Mouse (Mus musculus) ES-E14 (cell line): ENCODE measurements around the gene Stag2. TPM values are rescaled to one million over a fixed set of nuclear protein-coding genes. Genes with fewer than 3 reads are reported as not detected.

ENCODE experiments used
- DNase-seq: peaks from one replicate; pipeline ENCODE4 v3.0.0-alpha.2; 2013; ENCODE audit warnings: low read depth, low spot score
- H3K27ac ChIP-seq: 2 replicates; pipeline ENCODE4 v1.5.1; 2012; ENCODE audit warnings: low read depth, mild to moderate bottlenecking, low read length, moderate library complexity, mixed read lengths; ENCODE audit not compliant: poor library complexity, insufficient read depth, severe bottlenecking
- H3K36me3 ChIP-seq: 2 replicates; pipeline ENCODE4 v1.6.1; 2012; ENCODE audit warnings: mild to moderate bottlenecking, low read length, moderate library complexity, mixed read lengths; ENCODE audit not compliant: control insufficient read depth, poor library complexity, insufficient read depth, severe bottlenecking
- H3K4me1 ChIP-seq, 2 experiments: fragments of 150-350 bp in 1 of 2; sonication (generic) in 1 of 2; 2 replicates each; pipeline ENCODE4 v1.6.1; 2012; ENCODE audit warnings: low read length in 2 of 2, mild to moderate bottlenecking in 1 of 2, mixed read lengths in 1 of 2; ENCODE audit not compliant: control insufficient read depth in 2 of 2, insufficient read depth in 2 of 2, poor library complexity in 1 of 2
- H3K4me3 ChIP-seq, 2 experiments: fragments of 150-350 bp in 1 of 2; sonication (generic) in 1 of 2; 2 replicates each; pipeline ENCODE4 v1.5.1; 2012; ENCODE audit warnings: low read length in 2 of 2, low read depth in 1 of 2, mild to moderate bottlenecking in 1 of 2, mixed read lengths in 1 of 2; ENCODE audit not compliant: insufficient read depth in 1 of 2, poor library complexity in 1 of 2, severe bottlenecking in 1 of 2
- H3K9ac ChIP-seq: 2 replicates; pipeline ENCODE4 v1.6.1; 2012; ENCODE audit warnings: low read depth, mild to moderate bottlenecking, low read length, mixed read lengths; ENCODE audit not compliant: poor library complexity, insufficient read depth, severe bottlenecking
- H3K9me3 ChIP-seq: fragments of 150-350 bp; sonication (generic); 2 replicates; pipeline ENCODE4 v1.6.1; 2012; ENCODE audit warnings: low read depth, mild to moderate bottlenecking, low read length; ENCODE audit not compliant: control insufficient read depth, insufficient read depth
- CHD2 ChIP-seq: IDR thresholded peaks from 2 replicates; pipeline ENCODE4 v1.6.1; 2014; ENCODE audit warnings: mild to moderate bottlenecking, low read depth, low read length, inconsistent platforms
- HCFC1 ChIP-seq: IDR thresholded peaks from 2 replicates; pipeline ENCODE4 v1.6.1; 2012; ENCODE audit warnings: low read length, inconsistent platforms, borderline replicate concordance; ENCODE audit not compliant: insufficient read depth
- MAFK ChIP-seq: IDR thresholded peaks from 2 replicates; pipeline ENCODE4 v1.6.1; 2014; ENCODE audit warnings: mild to moderate bottlenecking, low read depth, low read length, inconsistent platforms; ENCODE audit not compliant: insufficient read depth
- ZC3H11A ChIP-seq: IDR thresholded peaks from 2 replicates; pipeline ENCODE4 v1.6.1; 2012; ENCODE audit warnings: low read depth, mild to moderate bottlenecking, inconsistent platforms, low read length, borderline replicate concordance
- ZNF384 ChIP-seq: IDR thresholded peaks from 2 replicates; pipeline ENCODE4 v1.6.1; 2012; ENCODE audit warnings: low read depth, low read length, inconsistent platforms
- in situ Hi-C, 2 experiments: fragments of 600-800 bp; cut with MboI; formaldehyde crosslinking; loops; one replicate each; pipeline ENCODE4 v1.15.1; 2025; ENCODE audit warnings: low sequenced_read_pairs in 2 of 2, inconsistent platforms in 1 of 2; ENCODE audit not compliant: unreplicated experiment in 2 of 2
- total RNA-seq: library from RNA; depleted of rRNA; stranded (reverse); fragments of 300-350 nt; gene quantifications from 2 replicates; pipeline ENCODE4 v1.2.3, GENCODE M21; 2012

Stag2 gene
- total RNA-seq, 1 experiment, result 35.8 TPM

DNA sequence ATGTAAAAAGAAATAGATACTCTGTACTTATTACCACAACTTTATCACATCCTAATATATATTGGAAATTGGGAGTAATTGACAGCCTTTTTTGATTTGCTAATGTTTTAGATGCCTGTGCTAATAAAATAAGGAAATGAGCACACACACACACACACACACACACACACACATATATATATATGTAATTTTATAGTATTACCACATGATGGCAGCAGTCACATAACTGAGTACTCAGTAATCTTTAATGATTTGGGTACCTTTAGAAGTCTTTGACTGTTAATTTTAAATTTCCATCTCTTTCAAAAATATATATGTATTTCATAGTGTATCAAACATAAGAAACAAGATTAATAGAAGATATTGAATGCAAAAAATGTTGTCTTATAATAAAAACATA lies 123.6 kb downstream of the Stag2 start:
- no peak for DNase-seq
- Histone ChIP-seq H3K27ac (no peak overlapping the region), H3K9me3 (no peaks in the 10 kb centered on the region), H3K9ac (no peak overlapping the region), H3K4me1 (no peaks in the 10 kb centered on the region), H3K4me3 (no peak overlapping the region), H3K36me3 (no peaks in the 10 kb centered on the region)
- in situ Hi-C loops, result no loop called here
- TF ChIP-seq CHD2 (no peak), ZNF384 (no peak), ZC3H11A (no peak), MAFK (no peak), HCFC1 (no peak)

DNA sequence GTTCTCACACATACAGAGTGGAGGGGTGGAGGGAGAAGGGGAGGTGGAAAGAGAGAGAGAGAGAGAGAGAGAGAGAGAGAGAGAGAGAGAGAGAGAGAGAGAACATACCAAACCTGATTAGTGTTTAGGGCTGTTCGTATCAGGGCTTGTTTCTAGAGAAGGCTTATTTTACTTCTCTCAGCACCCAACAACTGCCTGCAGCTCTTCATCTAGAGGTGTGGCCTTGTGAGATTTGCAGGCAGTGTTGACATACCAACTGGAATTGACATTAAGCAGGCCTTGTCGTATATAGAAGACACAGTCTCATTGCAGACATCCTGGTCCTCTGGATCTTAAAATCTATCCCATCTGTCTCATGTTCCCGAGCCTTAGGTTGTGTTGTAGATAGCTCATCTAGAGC lies 141.1 kb downstream of the Stag2 start:
- Histone ChIP-seq H3K4me1 (no peaks in the 10 kb centered on the region), H3K27ac (no peak overlapping the region), H3K9ac (no peak overlapping the region), H3K36me3 (no peaks in the 10 kb centered on the region), H3K4me3 (no peak overlapping the region), H3K9me3 (no peaks in the 10 kb centered on the region)
- in situ Hi-C loops, result no loop called here
- no peak for DNase-seq
- TF ChIP-seq MAFK (no peak), CHD2 (no peak), ZNF384 (no peak), HCFC1 (no peak)

DNA sequence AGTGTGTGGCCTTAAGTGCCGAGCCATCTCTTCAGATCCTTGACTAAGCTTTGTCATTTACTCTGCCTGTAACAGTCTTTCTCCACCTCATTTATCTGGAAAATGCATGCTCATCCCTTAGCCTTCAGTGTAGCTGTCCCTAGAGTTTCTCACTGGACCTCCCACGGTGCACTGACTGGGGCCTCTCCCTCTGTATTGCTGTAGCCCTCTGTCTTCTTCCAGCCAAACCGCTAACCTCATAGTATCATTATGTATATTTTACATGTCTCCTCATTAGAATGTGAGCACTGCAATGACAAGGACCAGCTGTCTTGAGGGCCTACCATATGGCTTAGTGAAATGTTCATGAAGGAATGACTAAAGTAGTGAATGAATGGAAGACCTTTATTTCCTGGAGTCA lies 166.1 kb downstream of the Stag2 start:
- Histone ChIP-seq H3K9me3 (no peaks in the 10 kb centered on the region), H3K36me3 (no peaks in the 10 kb centered on the region), H3K9ac (no peak overlapping the region), H3K27ac (no peak overlapping the region), H3K4me3 (no peak overlapping the region), H3K4me1 (no peaks in the 10 kb centered on the region)
- in situ Hi-C loops, result no loop called here
- no peak for DNase-seq
- TF ChIP-seq CHD2 (no peak), MAFK (no peak), ZC3H11A (no peak), ZNF384 (no peak), HCFC1 (no peak)

DNA sequence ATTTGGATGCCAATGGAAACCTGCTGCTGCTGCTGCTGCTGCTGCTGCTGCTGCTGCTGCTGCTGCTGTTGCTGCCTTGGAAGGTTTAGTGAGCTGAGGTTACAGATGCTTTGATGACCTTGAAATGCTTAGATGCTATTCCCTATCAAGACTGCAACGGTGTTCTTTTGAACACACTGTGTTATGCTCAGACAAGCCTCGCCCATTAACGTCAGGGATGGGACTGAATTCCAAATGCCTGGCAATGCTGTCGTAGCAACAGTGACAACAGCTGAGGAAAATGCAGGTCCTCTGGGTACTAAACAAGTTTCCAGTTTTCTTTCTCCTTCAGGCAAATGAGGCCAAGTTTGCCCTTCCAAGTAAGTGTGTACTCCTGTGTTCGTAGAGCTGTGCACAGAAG lies 171.3 kb downstream of the Stag2 start:
- no peaks in the 10 kb centered on the region for H3K9me3 ChIP-seq
- no peak for TF ChIP-seq HCFC1
- in situ Hi-C loops, result no loop called here
- no peak overlapping the region for H3K27ac ChIP-seq
- H3K9ac ChIP-seq, result no peak overlapping the region
- H3K4me1 ChIP-seq, result no peaks in the 10 kb centered on the region
- no peak for DNase-seq
- no peak overlapping the region for H3K4me3 ChIP-seq
- H3K36me3 ChIP-seq, result no peaks in the 10 kb centered on the region

DNA sequence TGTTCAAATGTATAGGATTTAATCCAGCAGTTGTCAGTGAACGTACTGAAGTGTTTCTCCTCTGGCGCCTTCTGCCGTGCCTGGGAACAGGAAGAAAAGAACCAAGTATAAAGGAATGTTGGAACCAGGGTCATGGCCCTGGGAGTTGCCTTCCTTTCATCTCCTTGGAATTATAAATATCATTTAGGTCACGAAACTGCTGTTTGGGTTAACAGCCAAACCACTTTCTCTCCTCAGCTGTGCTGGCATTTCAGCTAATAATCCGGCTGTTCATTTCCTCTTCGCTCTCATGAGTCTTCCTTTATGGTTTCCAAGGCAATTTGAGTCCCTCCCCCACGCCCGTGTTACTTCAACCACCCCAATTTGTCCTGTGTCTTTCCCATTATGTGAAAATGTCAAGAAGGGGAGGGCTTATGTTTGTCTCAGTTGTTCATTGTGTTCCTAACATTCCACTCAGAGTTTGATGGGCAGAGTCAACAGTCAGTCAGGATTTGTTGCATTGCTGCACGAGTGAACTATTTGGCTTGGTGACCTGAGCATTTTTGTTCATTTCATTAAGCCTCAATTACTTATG lies 172.2 kb downstream of the Stag2 start:
- H3K4me1 ChIP-seq, result no peaks in the 10 kb centered on the region
- no peak overlapping the region for H3K9ac ChIP-seq
- no peak overlapping the region for H3K27ac ChIP-seq
- H3K36me3 ChIP-seq, result no peaks in the 10 kb centered on the region
- H3K9me3 ChIP-seq, result no peaks in the 10 kb centered on the region
- TF ChIP-seq ZC3H11A, result no peak
- TF ChIP-seq ZNF384, result no peak
- no peak for TF ChIP-seq MAFK
- TF ChIP-seq CHD2, result no peak
- TF ChIP-seq HCFC1, result no peak
- H3K4me3 ChIP-seq, result no peak overlapping the region
- in situ Hi-C loops, result no loop called here
- DNase-seq, result no peak
